20 mouse cellular contexts compared by ENCODE assay signal in genomic region chr4:149339426-149340214, GRCm38 (mm10). TPM values are rescaled to one million over a fixed set of nuclear protein-coding genes. Genes with fewer than 3 reads are reported as not detected.
A peak's percentile ranks its signal among the peaks of the same experiment; 100 is the strongest.
DNase-seq lines count a peak whose midpoint lies in the region; ATAC-seq and TF ChIP-seq lines count a peak whose summit lies in the region.
"Had no signal": no experiment of that assay in that cellular context is flagged by ENCODE, and none has a peak within 500 bp of the region (broad histone marks: within the 10 kb centered on the region; RNA-seq: fewer than 3 reads in every experiment).

No protein-coding gene starts in this region.

- TF ChIP-seq EP300 in CH12.LX (IDR thresholded peaks at IDR 0.05; ENCODE audit: low read length): no peak

- H3K27me3 ChIP-seq in heart, embryonic 13.5 days (replicated peaks): no peaks in the 10 kb centered on the region
- no peaks in the 10 kb centered on the region for H3K27me3 ChIP-seq in CH12.LX (replicated peaks)
- no peaks in the 10 kb centered on the region for H3K27me3 ChIP-seq in liver, embryonic 15.5 days
- H3K27me3 ChIP-seq: embryonic facial prominence, embryonic 15.5 days; limb, embryonic 13.5 days; neural tube, embryonic 12.5 days; stomach, embryonic 15.5 days had no signal

- peaks cover 92% of the 10 kb centered on the region for H3K36me3 ChIP-seq in heart, embryonic 13.5 days
- H3K36me3 ChIP-seq in CH12.LX (replicated peaks in 1 of 2; ENCODE audit: control insufficient read depth in 1 of 2, insufficient read depth in 1 of 2, low read length in 1 of 2): peaks cover 60 to 88% of the 10 kb centered on the region in 2 experiments
- H3K36me3 ChIP-seq in liver, embryonic 15.5 days (replicated peaks): peaks cover 65% of the 10 kb centered on the region

- no peak overlapping the region for H3K9ac ChIP-seq in heart, embryonic 13.5 days
- H3K9ac ChIP-seq in CH12.LX (ENCODE audit: insufficient read depth, low read depth): no peak overlapping the region
- H3K9ac ChIP-seq in liver, embryonic 15.5 days: no peak overlapping the region
- H3K9ac ChIP-seq: embryonic facial prominence, embryonic 15.5 days; limb, embryonic 13.5 days; neural tube, embryonic 12.5 days; stomach, embryonic 15.5 days had no signal

- H3K79me2 ChIP-seq in CH12.LX (replicated peaks; ENCODE audit: control insufficient read depth, extremely low read depth, insufficient read depth, poor library complexity, severe bottlenecking): no peaks in the 10 kb centered on the region

- ATAC-seq in heart, embryonic 13.5 days (ENCODE audit: extremely low read depth, insufficient number of reproducible peaks, low FRiP score, low TSS enrichment): no peak
- ATAC-seq in liver, embryonic 15.5 days (ENCODE audit: insufficient read depth): 0 out of 2 replicates have a peak, but pooled peaks have one; percentile 29
- ATAC-seq: hindbrain, embryonic 16.5 days; intestine, postnatal 0 days; lung, postnatal 0 days had no signal

- in situ Hi-C loops in CH12.LX (cut with MboI; ENCODE audit: low pct_ligation_motif_present, low pct_unique_long_range_greater_than_20kb, low sequenced_read_pairs): no loop called here

- H3K4me3 ChIP-seq in heart, embryonic 13.5 days: no peak overlapping the region
- H3K4me3 ChIP-seq in CH12.LX (replicated peaks in 1 of 3; ENCODE audit: low read depth in 2 of 3, low read length in 2 of 3, poor library complexity in 1 of 3): peak overlapping the region in 1 of 3 experiments; percentile 23
- H3K4me3 ChIP-seq in cortical plate, adult 2 months (ENCODE audit: insufficient read depth, low read length): no peak overlapping the region
- H3K4me3 ChIP-seq in liver, embryonic 15.5 days (replicated peaks): no peak overlapping the region
- H3K4me3 ChIP-seq: embryonic facial prominence, embryonic 15.5 days; limb, embryonic 13.5 days; neural tube, embryonic 12.5 days; stomach, embryonic 15.5 days had no signal

- peaks cover 67% of the 10 kb centered on the region for H3K4me1 ChIP-seq in heart, embryonic 13.5 days
- peaks cover 14 to 35% of the 10 kb centered on the region in 2 experiments for H3K4me1 ChIP-seq in CH12.LX (ENCODE audit: control insufficient read depth in 1 of 2, insufficient read depth in 2 of 2)
- H3K4me1 ChIP-seq in cortical plate, adult 2 months (ENCODE audit: control insufficient read depth, insufficient read depth, low read length): peaks cover 3% of the 10 kb centered on the region
- peaks cover 24% of the 10 kb centered on the region for H3K4me1 ChIP-seq in liver, embryonic 15.5 days (replicated peaks)
- H3K4me1 ChIP-seq: embryonic facial prominence, embryonic 15.5 days; limb, embryonic 13.5 days; neural tube, embryonic 12.5 days; stomach, embryonic 15.5 days had no signal

- TF ChIP-seq RAD21 in CH12.LX (IDR thresholded peaks at IDR 0.05; ENCODE audit: low read depth, low read length): no peak

- DNase-seq in heart, postnatal 4 days: no peak
- DNase-seq in CH12.LX (ENCODE audit: extremely low read depth): no peak
- no peak for DNase-seq in adrenal gland, adult 2 months
- DNase-seq in embryo, embryonic 10 days (ENCODE audit: low spot score): no peak
- DNase-seq: adrenal gland, postnatal 10 days; cerebellum, adult 11-12 months; gastrocnemius, postnatal 25 days; layer of hippocampus, adult 9-11 months; spleen, adult 18-20 months had no signal

- no peak for TF ChIP-seq CTCF in CH12.LX (conservative IDR thresholded peaks at IDR 0.05 in 1 of 2, IDR thresholded peaks at IDR 0.05 in 1 of 2; ENCODE audit: low read depth in 2 of 2, low read length in 2 of 2)
- TF ChIP-seq CTCF in cortical plate, adult 2 months (IDR thresholded peaks at IDR 0.05; ENCODE audit: extremely low read depth, insufficient read depth, low read length): no peak

- H3K27ac ChIP-seq in heart, embryonic 13.5 days (replicated peaks): peak overlapping the region; percentile 25; the same call in 1 of the 2 replicates
- H3K27ac ChIP-seq in CH12.LX (ENCODE audit: insufficient read depth, low read depth): peak overlapping the region; percentile 6; the same call in 1 of the 2 replicates
- 0 out of 2 replicates have a peak overlapping the region, but pooled peaks have one; percentile 24 for H3K27ac ChIP-seq in cortical plate, adult 2 months (ENCODE audit: insufficient read depth, low read length)
- H3K27ac ChIP-seq in liver, embryonic 15.5 days (replicated peaks): 0 out of 2 replicates have a peak overlapping the region, but pooled peaks have one; percentile 14
- H3K27ac ChIP-seq: embryonic facial prominence, embryonic 15.5 days; kidney, postnatal 0 days; neural tube, embryonic 12.5 days; stomach, embryonic 15.5 days had no signal

- H3K9me3 ChIP-seq in heart, embryonic 13.5 days: no peaks in the 10 kb centered on the region
- no peaks in the 10 kb centered on the region for H3K9me3 ChIP-seq in CH12.LX (replicated peaks; ENCODE audit: low read length)
- no peaks in the 10 kb centered on the region for H3K9me3 ChIP-seq in liver, embryonic 15.5 days (replicated peaks)
- H3K9me3 ChIP-seq: embryonic facial prominence, embryonic 15.5 days; limb, embryonic 13.5 days; neural tube, embryonic 12.5 days; stomach, embryonic 15.5 days had no signal

- H3K4me2 ChIP-seq in heart, embryonic 13.5 days: no peak overlapping the region
- H3K4me2 ChIP-seq in CH12.LX (ENCODE audit: insufficient read depth, low read depth, poor library complexity, severe bottlenecking): no peak overlapping the region
- H3K4me2 ChIP-seq in liver, embryonic 15.5 days: no peak overlapping the region
- H3K4me2 ChIP-seq: embryonic facial prominence, embryonic 15.5 days; limb, embryonic 13.5 days; neural tube, embryonic 12.5 days; stomach, embryonic 15.5 days had no signal

- no peak for TF ChIP-seq POLR2A in CH12.LX (IDR thresholded peaks at IDR 0.05; ENCODE audit: low read depth, low read length)
- TF ChIP-seq POLR2A in cortical plate, adult 2 months (IDR thresholded peaks at IDR 0.05; ENCODE audit: extremely low read depth, insufficient read depth, low read length): no peak

- 39% methylated on average over 5 of the region's 5 CpGs for WGBS in heart, embryonic 13.5 days
- 31% methylated on average over 5 of the region's 5 CpGs for WGBS in liver, embryonic 15.5 days (ENCODE audit: insufficient replicate concordance)

- dilution Hi-C loops in CH12.LX (cut with MboI; ENCODE audit: extremely low pct_ligation_motif_present, extremely low pct_unique_long_range_greater_than_20kb, low sequenced_read_pairs): no loop called here

TF ChIP-seq in CH12.LX, 34 proteins besides CTCF, POLR2A, EP300 and RAD21:
- TF ChIP-seq PAX5 (IDR thresholded peaks at IDR 0.05; ENCODE audit: low read length): no peak
- TF ChIP-seq ZC3H11A (IDR thresholded peaks at IDR 0.05; ENCODE audit: low read depth, low read length): no peak
- peak; percentile 47; the same call in 1 of the 2 replicates for TF ChIP-seq IRF4 (IDR thresholded peaks at IDR 0.05; ENCODE audit: low read depth, low read length)

RNA-seq across cellular contexts. Expression of gene Kif1b, which starts 32.1 kb away (rescaled TPM):
- 37.8 and 39.9 TPM in 2 replicates for polyA plus RNA-seq in heart, embryonic 13.5 days (2015; fragmentation: Nextera tagmentation; extraction: Ambion mirVana)
- total RNA-seq in heart, postnatal 4 days (2021): 100 to 1,000 TPM; 139 to 143 TPM
- total RNA-seq in CH12.LX (2012; rRNA removed) (25.0 and 27.6 TPM in 2 replicates), CH12.LX (2014; rRNA removed) (10.0 and 11.2 TPM in 2 replicates)
- polyA plus RNA-seq in CH12.LX (2012; ENCODE audit: insufficient read length, low read depth): 15.0 and 17.0 TPM in 2 replicates
- 229 and 234 TPM in 2 replicates for polyA plus RNA-seq in cortical plate, adult 2 months (2012; rRNA removed)
- 5.6 and 6.0 TPM in 2 replicates for polyA plus RNA-seq in liver, embryonic 15.5 days (2015; fragmentation: Nextera tagmentation; extraction: Ambion mirVana)
- total RNA-seq in adrenal gland, adult 2 months (2021): 100 to 1,000 TPM; 118 to 165 TPM
- 61.9 and 63.6 TPM in 2 replicates for polyA plus RNA-seq in adrenal gland, adult 2 months (2012; rRNA removed)
